Mouse (Mus musculus) embryonic facial prominence, embryonic 15.5 days (tissue): Measurements from ENCODE around the gene Ptpn6. TPM values are rescaled to one million over a fixed set of nuclear protein-coding genes. Genes with fewer than 3 reads are reported as not detected.

Experiments
- ATAC-seq: fragments of 200-750 bp; cut with Nextera tagmentation; 2 replicates; pipeline ENCODE4 v1.8.0; 2017; ENCODE audit warnings: low read depth, moderate TSS enrichment; ENCODE audit not compliant: insufficient number of reproducible peaks, low FRiP score, low TSS enrichment
- H3K27ac ChIP-seq: fragments of 300-500 bp; sonication (generic); replicated peaks from 2 replicates; pipeline ENCODE4 v1.5.1; 2015; ENCODE audit warnings: mild to moderate bottlenecking, inconsistent platforms
- H3K27me3 ChIP-seq: fragments of 300-500 bp; sonication (generic); 2 replicates; pipeline ENCODE4 v1.6.1; 2015; ENCODE audit warnings: inconsistent platforms
- H3K36me3 ChIP-seq: fragments of 300-500 bp; sonication (generic); 2 replicates; pipeline ENCODE4 v1.6.1; 2015; ENCODE audit warnings: mild to moderate bottlenecking, inconsistent platforms
- H3K4me1 ChIP-seq: fragments of 300-500 bp; sonication (generic); 2 replicates; pipeline ENCODE4 v1.6.1; 2015; ENCODE audit warnings: inconsistent platforms
- H3K4me2 ChIP-seq: fragments of 300-500 bp; sonication (generic); replicated peaks from 2 replicates; pipeline ENCODE4 v1.6.1; 2015; ENCODE audit warnings: mild to moderate bottlenecking, inconsistent platforms
- H3K4me3 ChIP-seq: fragments of 300-500 bp; sonication (generic); replicated peaks from 2 replicates; pipeline ENCODE4 v1.5.1; 2015; ENCODE audit warnings: mild to moderate bottlenecking, inconsistent platforms
- H3K9ac ChIP-seq: fragments of 300-500 bp; sonication (generic); 2 replicates; pipeline ENCODE4 v1.6.1; 2015; ENCODE audit warnings: inconsistent platforms
- H3K9me3 ChIP-seq: fragments of 300-500 bp; sonication (generic); replicated peaks from 2 replicates; pipeline ENCODE4 v1.6.1; 2016; ENCODE audit warnings: inconsistent platforms
- WGBS: fragments of 180-500 bp; shearing (Covaris S2); methylation state at CpG from one replicate; pipeline ENCODE4 v1.1.7; 2015; 5-methylcytosine and 5-hydroxymethylcytosine counted together
- polyA plus RNA-seq: library from polyadenylated mRNA; unstranded; fragments of >200 nt; fragmentation: Nextera tagmentation; extraction: Ambion mirVana; gene quantifications from 2 replicates; pipeline ENCODE4 v1.2.1, GENCODE M21; 2015

Gene Ptpn6
- polyA plus RNA-seq, 1 experiment from 2014 or later, result 19.9 TPM

DNA sequence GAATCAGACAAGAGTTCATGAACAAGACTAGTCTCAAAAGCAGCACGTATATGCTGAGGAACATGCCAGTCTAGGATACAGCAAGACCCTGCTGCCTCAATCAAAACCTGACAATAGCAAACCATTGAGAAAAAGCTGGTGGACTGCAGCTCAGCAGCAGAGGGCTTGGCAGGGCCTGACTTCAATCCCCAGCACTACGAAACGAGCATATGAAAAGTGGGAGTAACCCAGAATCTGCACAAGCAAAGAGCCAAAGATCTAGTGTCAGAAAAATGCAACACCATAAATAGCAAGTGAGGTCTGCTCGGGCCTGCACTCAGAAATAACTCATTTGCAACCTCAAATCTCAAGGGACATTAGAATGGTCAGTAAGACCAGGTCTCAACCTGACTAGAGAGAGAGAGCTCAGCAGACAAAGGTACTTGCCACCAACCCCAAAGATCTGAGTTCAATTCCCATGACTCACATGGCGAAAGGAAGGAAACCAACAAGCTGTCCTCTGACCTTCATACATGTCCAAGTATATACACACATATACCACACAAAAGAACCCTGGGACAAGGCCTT lies 32.4 kb downstream of the Ptpn6 start:
- no peak for ATAC-seq
- Histone ChIP-seq H3K4me2 (no peak overlapping the region), H3K27me3 (no peaks in the 10 kb centered on the region), H3K9ac (no peak overlapping the region), H3K4me1 (peaks cover 18% of the 10 kb centered on the region), H3K4me3 (no peak overlapping the region), H3K9me3 (no peaks in the 10 kb centered on the region), H3K27ac (no peak overlapping the region), H3K36me3 (peaks cover 63% of the 10 kb centered on the region)
- WGBS, result 84% methylated on average over 5 of the region's 5 CpGs

DNA sequence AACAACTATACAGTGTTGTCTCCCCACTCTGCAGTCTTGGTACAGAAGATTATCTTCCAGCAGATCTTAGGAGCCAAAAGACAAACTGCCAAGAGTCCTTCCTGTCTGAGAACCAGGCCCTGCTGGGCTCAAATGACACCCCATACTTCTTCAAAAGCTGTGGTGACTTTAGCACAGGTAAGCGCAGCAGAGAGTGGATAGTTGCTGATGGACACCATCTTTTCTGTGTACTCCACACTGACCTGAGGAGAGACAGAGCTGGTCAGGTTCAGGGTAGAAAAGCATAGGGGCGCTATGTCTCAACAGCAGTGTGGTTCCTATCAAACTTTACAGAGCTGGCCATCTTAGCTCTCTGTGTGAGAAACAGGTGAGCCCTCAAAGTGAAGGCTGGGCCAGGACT lies 34.1 kb downstream of the Ptpn6 start:
- H3K27me3 ChIP-seq, result no peaks in the 10 kb centered on the region
- no peak overlapping the region for H3K27ac ChIP-seq
- no peak overlapping the region for H3K4me3 ChIP-seq
- no peaks in the 10 kb centered on the region for H3K9me3 ChIP-seq
- no peak for ATAC-seq
- H3K9ac ChIP-seq, result no peak overlapping the region
- H3K36me3 ChIP-seq, result peaks cover 67% of the 10 kb centered on the region
- WGBS, result 95% methylated on average over 2 of the region's 2 CpGs
- peaks cover 2% of the 10 kb centered on the region for H3K4me1 ChIP-seq
- no peak overlapping the region for H3K4me2 ChIP-seq

DNA sequence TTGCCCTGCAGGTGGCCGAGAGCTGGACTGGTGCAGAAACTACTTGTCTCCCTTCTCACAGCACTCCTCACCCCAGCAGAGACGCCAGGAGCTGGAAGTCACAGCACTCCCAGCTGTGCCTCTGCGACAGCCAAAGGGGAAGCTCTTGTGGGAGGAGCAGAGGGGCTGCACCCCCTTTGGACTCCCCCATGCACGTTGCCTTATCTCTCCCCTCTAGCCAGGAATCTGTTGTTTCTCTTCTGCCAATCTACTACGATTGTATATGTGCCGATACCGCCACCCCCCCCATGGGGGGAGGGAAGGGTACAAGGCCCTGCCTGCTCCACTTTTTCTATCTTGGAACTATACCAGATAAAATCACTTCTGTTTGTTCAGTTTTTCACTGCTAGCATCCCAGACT lies 34.7 kb downstream of the Ptpn6 start:
- H3K27me3 ChIP-seq, result no peaks in the 10 kb centered on the region
- WGBS, result 77% methylated on average over 7 of the region's 7 CpGs
- no peak overlapping the region for H3K27ac ChIP-seq
- no peaks in the 10 kb centered on the region for H3K9me3 ChIP-seq
- peaks cover 73% of the 10 kb centered on the region for H3K36me3 ChIP-seq
- H3K4me3 ChIP-seq, result no peak overlapping the region
- no peak overlapping the region for H3K9ac ChIP-seq
- H3K4me1 ChIP-seq, result no peaks in the 10 kb centered on the region; the same call in 1 of the 2 replicates
- H3K4me2 ChIP-seq, result no peak overlapping the region
- no peak for ATAC-seq

DNA sequence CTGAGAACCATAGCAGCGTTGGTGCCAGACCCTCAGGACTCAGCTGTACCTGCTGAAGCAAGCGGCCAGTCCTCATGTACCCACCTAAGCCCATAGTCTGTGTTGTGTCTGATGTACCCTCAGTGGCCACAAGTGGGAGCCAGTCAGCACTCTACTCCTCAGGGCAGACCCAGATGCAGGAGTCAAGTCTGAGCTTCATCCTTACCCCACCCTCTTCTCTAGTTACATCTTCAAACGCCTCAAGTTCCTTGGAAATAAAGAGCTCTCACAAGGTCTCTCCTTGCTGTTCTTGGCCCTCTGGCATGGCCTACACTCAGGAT lies 35.8 kb downstream of the Ptpn6 start:
- Histone ChIP-seq H3K4me3 (no peak overlapping the region), H3K9ac (no peak overlapping the region), H3K4me2 (no peak overlapping the region), H3K4me1 (no peaks in the 10 kb centered on the region; the same call in 1 of the 2 replicates), H3K27ac (no peak overlapping the region), H3K9me3 (no peaks in the 10 kb centered on the region), H3K27me3 (no peaks in the 10 kb centered on the region), H3K36me3 (peaks cover 72% of the 10 kb centered on the region)
- 49% methylated on average over 3 of the region's 3 CpGs for WGBS
- 0 out of 2 replicates have a peak, but pooled peaks have one; percentile 46 for ATAC-seq

DNA sequence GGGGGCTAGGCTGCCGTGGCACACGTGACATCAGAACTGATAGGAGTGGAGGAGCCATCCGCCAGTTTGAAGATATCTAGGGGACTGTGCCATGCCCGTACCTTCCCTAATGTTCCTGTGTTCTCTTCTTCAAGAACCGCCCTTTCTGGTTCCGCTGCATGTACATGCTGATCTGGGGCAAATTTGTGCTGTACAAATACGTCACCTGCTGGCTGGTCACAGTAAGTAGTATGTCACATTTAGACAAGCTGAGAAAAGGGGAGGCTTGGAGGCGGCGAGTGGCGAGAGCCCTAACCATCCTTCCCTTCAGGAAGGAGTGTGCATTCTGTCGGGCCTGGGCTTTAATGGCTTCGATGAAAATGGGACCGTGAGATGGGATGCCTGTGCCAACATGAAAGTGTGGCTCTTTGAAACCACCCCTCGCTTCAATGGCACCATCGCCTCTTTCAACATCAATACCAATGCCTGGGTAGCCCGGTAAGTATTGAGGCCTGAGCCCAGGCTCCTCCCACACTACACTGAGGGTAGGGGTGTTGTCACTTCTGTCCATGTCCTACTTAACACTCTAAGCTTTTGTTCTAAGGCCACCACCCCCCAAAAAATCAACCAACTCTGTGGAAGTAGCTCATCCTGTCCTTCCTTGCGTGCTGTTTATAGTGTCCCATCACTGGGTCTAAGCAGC lies 36.3 kb downstream of the Ptpn6 start:
- Histone ChIP-seq H3K9ac (no peak overlapping the region), H3K27me3 (no peaks in the 10 kb centered on the region), H3K4me3 (no peak overlapping the region), H3K4me2 (no peak overlapping the region), H3K36me3 (peaks cover 67% of the 10 kb centered on the region), H3K9me3 (no peaks in the 10 kb centered on the region), H3K4me1 (no peaks in the 10 kb centered on the region; the same call in 1 of the 2 replicates), H3K27ac (no peak overlapping the region)
- ATAC-seq, result 0 out of 2 replicates have a peak, but pooled peaks have one; percentile 32
- WGBS, result 87% methylated on average over 17 of the region's 17 CpGs

DNA sequence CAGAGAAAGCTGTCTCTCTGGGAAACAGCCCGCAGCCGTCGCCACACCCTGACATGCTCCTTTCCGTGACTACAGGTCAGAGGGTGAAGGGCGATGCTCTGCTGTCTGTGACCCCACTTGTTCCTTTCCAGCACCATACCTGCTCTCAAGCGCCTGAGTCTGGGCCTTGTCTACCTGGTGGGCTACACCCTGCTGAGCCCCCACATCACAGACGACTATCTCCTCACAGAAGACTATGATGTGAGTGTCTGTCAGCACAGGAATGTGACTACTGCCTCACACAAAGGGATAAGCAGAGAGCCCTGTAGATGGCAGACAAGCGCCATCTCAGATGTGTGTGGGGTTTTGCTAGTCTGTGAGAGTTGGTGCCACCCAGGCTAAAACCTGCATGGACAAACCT lies 37.2 kb downstream of the Ptpn6 start:
- H3K9me3 ChIP-seq, result no peaks in the 10 kb centered on the region
- H3K27me3 ChIP-seq, result no peaks in the 10 kb centered on the region
- no peak overlapping the region for H3K4me3 ChIP-seq
- WGBS, result 76% methylated on average over 8 of the region's 8 CpGs
- H3K4me1 ChIP-seq, result no peaks in the 10 kb centered on the region; the same call in 1 of the 2 replicates
- no peak overlapping the region for H3K4me2 ChIP-seq
- peaks cover 67% of the 10 kb centered on the region for H3K36me3 ChIP-seq
- H3K9ac ChIP-seq, result no peak overlapping the region
- H3K27ac ChIP-seq, result no peak overlapping the region
- ATAC-seq, result no peak

DNA sequence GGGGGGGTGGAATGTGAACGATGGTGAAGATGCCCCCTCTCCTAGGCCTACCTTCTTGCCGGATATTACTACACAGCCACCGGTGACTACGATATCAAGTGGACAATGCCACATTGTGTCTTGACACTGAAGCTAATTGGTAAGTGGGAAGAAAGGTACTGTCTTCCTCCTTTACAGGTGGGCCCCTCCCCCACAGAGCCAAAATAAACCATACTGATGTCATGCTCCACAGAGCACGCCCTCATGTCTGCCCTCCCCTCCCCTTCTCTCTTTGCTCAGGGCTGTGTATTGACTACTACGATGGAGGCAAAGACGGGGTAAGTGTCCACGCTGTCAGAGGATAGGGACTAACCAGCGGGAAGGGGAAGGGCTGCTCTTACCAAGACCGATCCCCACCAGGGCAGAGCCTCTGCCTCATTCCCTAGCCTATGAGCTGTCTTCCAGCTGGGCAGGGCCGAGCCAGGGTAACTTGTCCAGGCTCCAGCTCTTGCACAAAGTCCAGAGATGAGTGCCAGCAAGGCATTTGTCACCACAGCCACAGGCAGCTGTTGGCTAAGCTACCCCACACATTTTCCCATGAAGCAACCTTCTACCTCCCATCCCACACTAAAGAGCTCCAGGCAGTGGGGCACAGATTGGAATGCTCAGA lies 38.4 kb downstream of the Ptpn6 start:
- Histone ChIP-seq H3K4me2 (no peak overlapping the region), H3K4me3 (no peak overlapping the region), H3K9me3 (no peaks in the 10 kb centered on the region), H3K9ac (no peak overlapping the region), H3K4me1 (no peaks in the 10 kb centered on the region; the same call in 1 of the 2 replicates), H3K27me3 (no peaks in the 10 kb centered on the region), H3K36me3 (peaks cover 55% of the 10 kb centered on the region), H3K27ac (0 out of 2 replicates have a peak overlapping the region, but pooled peaks have one; percentile 11)
- WGBS, result 77% methylated on average over 11 of the region's 11 CpGs
- ATAC-seq, result peak; percentile 16; the same call in 1 of the 2 replicates

DNA sequence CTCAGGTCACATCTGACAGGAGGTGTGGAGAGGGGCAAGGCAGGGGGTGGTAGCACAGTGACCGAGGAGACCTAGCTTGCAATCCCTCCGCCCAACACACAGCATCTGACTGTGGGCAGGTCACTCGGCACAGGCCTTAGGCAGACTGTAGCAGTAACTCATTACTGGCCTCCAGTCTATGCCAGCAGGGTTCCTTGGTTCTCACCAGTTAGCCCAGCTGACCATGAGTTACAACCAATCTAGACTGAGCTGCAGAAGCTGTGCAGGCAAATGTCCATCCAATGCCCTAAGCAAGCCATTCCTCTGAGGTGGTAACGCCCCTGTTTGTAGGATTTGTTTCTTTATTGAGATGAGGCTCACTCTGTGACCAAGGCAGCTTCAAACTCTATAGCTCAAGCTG lies 39.1 kb downstream of the Ptpn6 start:
- ATAC-seq, result no peak
- peaks cover 2% of the 10 kb centered on the region; the same call in 1 of the 2 replicates for H3K4me1 ChIP-seq
- no peak overlapping the region for H3K4me3 ChIP-seq
- H3K9me3 ChIP-seq, result no peaks in the 10 kb centered on the region
- H3K27ac ChIP-seq, result no peak overlapping the region
- no peak overlapping the region for H3K4me2 ChIP-seq
- H3K36me3 ChIP-seq, result peaks cover 48% of the 10 kb centered on the region
- WGBS, result 87% methylated on average over 4 of the region's 4 CpGs
- H3K27me3 ChIP-seq, result no peaks in the 10 kb centered on the region
- H3K9ac ChIP-seq, result no peak overlapping the region

DNA sequence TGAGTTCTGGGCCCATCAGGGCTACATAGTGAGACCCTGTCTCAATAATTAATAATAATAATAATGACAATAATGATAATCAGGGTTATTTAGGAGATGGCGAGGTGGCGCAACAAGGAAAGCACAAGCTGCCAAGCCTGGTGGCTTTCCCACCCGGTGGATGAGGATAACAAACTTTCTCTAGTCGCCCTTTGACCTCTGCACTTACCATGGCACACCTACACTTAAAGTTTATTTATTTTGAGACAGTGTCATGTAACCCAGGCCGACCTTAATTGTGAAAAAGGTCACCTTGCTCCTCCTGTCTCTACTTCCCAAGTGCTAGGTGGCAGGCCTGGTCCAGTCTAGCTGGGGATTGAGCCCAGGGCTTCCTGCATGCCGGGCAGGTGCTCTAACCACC lies 39.8 kb downstream of the Ptpn6 start:
- WGBS, result 83% methylated on average over 6 of the region's 6 CpGs
- Histone ChIP-seq H3K4me1 (peaks cover 7% of the 10 kb centered on the region; the same call in 1 of the 2 replicates), H3K4me2 (no peak overlapping the region), H3K36me3 (peaks cover 42% of the 10 kb centered on the region), H3K27ac (no peak overlapping the region), H3K27me3 (no peaks in the 10 kb centered on the region), H3K4me3 (no peak overlapping the region), H3K9me3 (no peaks in the 10 kb centered on the region), H3K9ac (no peak overlapping the region)
- ATAC-seq, result no peak

DNA sequence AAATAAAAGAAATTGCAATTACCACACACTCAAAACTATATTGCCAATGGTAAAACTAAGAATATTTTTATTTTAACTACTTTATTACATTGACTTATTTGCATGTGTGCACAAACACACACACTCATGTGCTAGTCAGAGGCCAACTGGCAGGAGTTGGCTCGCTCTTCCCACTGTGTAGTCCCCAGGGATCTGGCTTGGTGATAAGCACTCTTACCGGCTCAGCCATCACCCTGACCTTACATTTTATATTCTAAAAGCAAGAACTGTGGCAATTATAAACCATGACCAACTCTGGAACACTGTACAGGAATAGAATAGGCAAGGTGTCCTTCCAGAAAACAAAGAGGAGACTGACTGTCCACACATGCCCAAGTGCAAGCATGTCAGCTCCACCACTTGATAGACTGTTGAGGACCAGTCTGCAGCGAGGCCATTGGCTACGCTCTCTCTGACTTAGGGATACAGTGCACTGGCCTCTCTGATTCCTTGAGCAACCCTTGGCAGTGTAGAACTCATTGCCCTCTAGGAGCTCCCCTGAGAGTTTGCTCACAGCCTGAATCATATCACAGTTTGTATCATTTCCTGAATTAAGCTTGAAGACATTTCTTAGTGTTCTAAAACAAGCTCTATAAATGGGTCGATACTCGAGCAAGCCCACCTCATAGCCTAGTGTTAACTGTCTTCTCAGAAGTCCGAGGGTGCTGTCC lies 41.9 kb downstream of the Ptpn6 start:
- Histone ChIP-seq H3K4me1 (peaks cover 14% of the 10 kb centered on the region), H3K36me3 (peaks cover 20% of the 10 kb centered on the region), H3K4me3 (no peak overlapping the region), H3K9ac (no peak overlapping the region), H3K27me3 (no peaks in the 10 kb centered on the region), H3K27ac (no peak overlapping the region), H3K4me2 (no peak overlapping the region), H3K9me3 (no peaks in the 10 kb centered on the region)
- ATAC-seq, result no peak
- WGBS, result 90% methylated on average over 7 of the region's 7 CpGs
